Mouse (Mus musculus) liver, embryonic 15.5 days (tissue): ENCODE data around the gene Eif3b. TPM values are rescaled to one million over a fixed set of nuclear protein-coding genes. Genes with fewer than 3 reads are reported as not detected.

Source experiments
- ATAC-seq: fragments of 200-750 bp; cut with Nextera tagmentation; 2 replicates; pipeline ENCODE4 v1.8.0; 2017; ENCODE audit warnings: moderate number of reproducible peaks, mild to moderate bottlenecking, moderate library complexity; ENCODE audit not compliant: insufficient read depth
- H3K27ac ChIP-seq: fragments of 300-500 bp; sonication (generic); replicated peaks from 2 replicates; pipeline ENCODE4 v1.5.1; 2015; ENCODE audit warnings: mild to moderate bottlenecking, inconsistent platforms
- H3K27me3 ChIP-seq: fragments of 300-500 bp; sonication (generic); 2 replicates; pipeline ENCODE4 v1.6.1; 2015; ENCODE audit warnings: mild to moderate bottlenecking, inconsistent platforms
- H3K36me3 ChIP-seq: fragments of 300-500 bp; sonication (generic); replicated peaks from 2 replicates; pipeline ENCODE4 v1.6.1; 2015; ENCODE audit warnings: moderate library complexity, mild to moderate bottlenecking, inconsistent platforms
- H3K4me1 ChIP-seq: fragments of 300-500 bp; sonication (generic); replicated peaks from 2 replicates; pipeline ENCODE4 v1.6.1; 2015; ENCODE audit warnings: inconsistent platforms
- H3K4me2 ChIP-seq: fragments of 300-500 bp; sonication (generic); 2 replicates; pipeline ENCODE4 v1.6.1; 2015; ENCODE audit warnings: moderate library complexity, mild to moderate bottlenecking, inconsistent platforms
- H3K4me3 ChIP-seq: fragments of 300-500 bp; sonication (generic); replicated peaks from 2 replicates; pipeline ENCODE4 v1.5.1; 2015; ENCODE audit warnings: mild to moderate bottlenecking, inconsistent platforms
- H3K9ac ChIP-seq: fragments of 300-500 bp; sonication (generic); 2 replicates; pipeline ENCODE4 v1.6.1; 2015; ENCODE audit warnings: moderate library complexity, mild to moderate bottlenecking, inconsistent platforms
- H3K9me3 ChIP-seq: fragments of 300-500 bp; sonication (generic); replicated peaks from 2 replicates; pipeline ENCODE4 v1.6.1; 2016; ENCODE audit warnings: inconsistent platforms
- WGBS: fragments of 180-500 bp; shearing (Covaris S2); methylation state at CpG from one replicate; pipeline ENCODE4 v1.1.7; 2015; ENCODE audit warnings: mixed read lengths; ENCODE audit not compliant: insufficient replicate concordance; 5-methylcytosine and 5-hydroxymethylcytosine counted together
- polyA plus RNA-seq: library from polyadenylated mRNA; unstranded; fragments of >200 nt; fragmentation: Nextera tagmentation; extraction: Ambion mirVana; gene quantifications from 2 replicates; pipeline ENCODE4 v1.2.1, GENCODE M21; 2015

Gene Eif3b
- polyA plus RNA-seq, 1 experiment from 2014 or later: 76.2 TPM

DNA sequence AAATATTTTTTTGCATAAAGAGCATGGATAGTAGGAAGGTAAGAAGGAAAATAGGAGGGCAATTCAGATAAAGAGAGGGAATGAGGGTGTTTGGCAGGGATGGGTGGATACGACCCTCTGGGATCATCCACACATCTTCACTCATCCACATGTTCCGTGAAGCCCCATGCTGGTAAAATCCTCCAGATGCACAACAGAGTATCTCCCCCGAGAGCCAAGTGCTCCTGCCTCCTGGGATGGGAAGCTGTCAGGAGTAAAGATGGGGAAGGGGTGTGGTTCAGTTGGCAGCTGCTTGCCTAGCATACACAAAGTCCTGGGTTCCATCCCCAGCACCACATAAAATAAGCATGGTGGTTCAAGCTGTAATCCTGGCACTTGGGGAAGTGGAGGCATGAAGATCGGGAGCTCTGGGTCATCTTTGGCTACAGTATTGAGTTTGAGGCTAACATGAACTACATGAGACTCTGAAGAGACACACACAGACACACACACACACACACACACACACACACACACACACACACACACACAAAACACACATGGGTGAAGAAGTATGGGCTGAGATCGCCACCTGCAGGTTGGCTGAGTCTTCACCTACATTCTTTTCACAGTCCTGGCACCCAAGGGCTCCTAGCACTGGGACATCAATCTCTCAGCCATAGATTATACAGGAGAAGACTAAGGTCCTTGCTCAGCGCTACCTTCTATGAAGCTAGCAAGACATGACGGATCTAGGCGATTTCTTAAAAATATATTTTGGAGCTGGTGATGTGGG is 22.8 kb upstream of the Eif3b start:
- H3K4me3 ChIP-seq: no peak overlapping the region
- no peak overlapping the region for H3K9ac ChIP-seq
- H3K36me3 ChIP-seq: no peaks in the 10 kb centered on the region
- no peaks in the 10 kb centered on the region for H3K4me1 ChIP-seq
- H3K27ac ChIP-seq: no peak overlapping the region
- H3K4me2 ChIP-seq: no peak overlapping the region
- no peak for ATAC-seq
- 50% methylated on average over 8 of the region's 8 CpGs for WGBS
- no peaks in the 10 kb centered on the region for H3K9me3 ChIP-seq
- no peaks in the 10 kb centered on the region for H3K27me3 ChIP-seq

- 61% methylated on average over 4 of the region's 4 CpGs for WGBS
- H3K4me3 ChIP-seq: no peak overlapping the region
- no peak for ATAC-seq
Observed at GRCm38 (mm10) chr5:140402640-140403270, 16.4 kb upstream of the Eif3b start.

DNA sequence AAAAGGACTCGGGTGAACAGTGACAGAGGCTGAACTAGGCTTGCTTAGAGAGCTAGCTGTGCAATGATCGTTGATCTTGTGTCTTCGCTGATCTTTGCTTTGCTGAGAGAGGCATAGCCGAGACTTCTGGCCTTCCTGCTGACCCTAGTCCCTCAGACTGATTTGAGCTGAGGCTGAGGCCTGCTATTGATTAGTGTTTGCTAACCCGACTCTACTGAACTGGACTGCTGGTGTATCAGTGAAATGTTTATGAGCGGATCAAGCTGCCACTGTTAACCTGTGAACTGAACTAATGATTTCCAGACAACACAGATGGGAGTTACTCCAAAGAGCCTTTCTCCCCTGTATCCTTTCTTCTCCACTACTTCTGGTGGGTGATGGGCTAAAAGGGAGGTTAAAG is 14.0 kb upstream of the Eif3b start:
- no peaks in the 10 kb centered on the region; the same call in 1 of the 2 replicates for H3K4me1 ChIP-seq
- H3K36me3 ChIP-seq: no peaks in the 10 kb centered on the region
- H3K27ac ChIP-seq: no peak overlapping the region
- no peak for ATAC-seq
- H3K9ac ChIP-seq: no peak overlapping the region
- 68% methylated on average over 6 of the region's 6 CpGs for WGBS
- no peak overlapping the region for H3K4me2 ChIP-seq
- no peaks in the 10 kb centered on the region for H3K27me3 ChIP-seq
- no peaks in the 10 kb centered on the region for H3K9me3 ChIP-seq
- H3K4me3 ChIP-seq: no peak overlapping the region

More at GRCm38 (mm10) chr5:140402640-140403270, 16.4 kb upstream of the Eif3b start:
- Histone ChIP-seq H3K4me2 (no peak overlapping the region), H3K4me1 (no peaks in the 10 kb centered on the region; the same call in 1 of the 2 replicates), H3K27ac (no peak overlapping the region), H3K36me3 (no peaks in the 10 kb centered on the region), H3K9ac (no peak overlapping the region), H3K9me3 (no peaks in the 10 kb centered on the region), H3K27me3 (no peaks in the 10 kb centered on the region)

DNA sequence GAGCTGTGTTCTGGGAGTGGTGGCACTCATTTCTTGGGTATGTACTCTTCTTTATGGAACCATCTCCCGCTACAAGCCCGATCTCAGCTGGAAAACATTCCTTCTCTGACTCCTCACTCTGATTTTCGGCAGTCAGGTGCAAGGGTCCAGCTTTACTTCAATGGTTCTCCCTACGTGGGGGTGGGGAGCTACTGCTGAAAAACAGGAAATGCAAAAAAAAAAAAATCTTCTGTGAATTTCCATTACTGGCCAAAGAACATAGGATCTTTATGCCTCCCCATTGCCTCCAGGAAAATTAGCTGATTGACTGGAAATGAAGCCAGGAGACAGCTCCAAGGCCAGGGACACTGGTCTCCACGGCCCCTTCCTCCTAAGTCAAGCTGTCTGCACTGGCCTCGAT is 12.5 kb upstream of the Eif3b start:
- H3K9me3 ChIP-seq: no peaks in the 10 kb centered on the region
- no peaks in the 10 kb centered on the region; the same call in 1 of the 2 replicates for H3K4me1 ChIP-seq
- no peaks in the 10 kb centered on the region for H3K27me3 ChIP-seq
- H3K4me2 ChIP-seq: no peak overlapping the region
- H3K4me3 ChIP-seq: no peak overlapping the region
- H3K27ac ChIP-seq: no peak overlapping the region
- H3K9ac ChIP-seq: no peak overlapping the region
- no peaks in the 10 kb centered on the region for H3K36me3 ChIP-seq
- no peak for ATAC-seq
- WGBS: 39% methylated on average over 6 of the region's 6 CpGs

DNA sequence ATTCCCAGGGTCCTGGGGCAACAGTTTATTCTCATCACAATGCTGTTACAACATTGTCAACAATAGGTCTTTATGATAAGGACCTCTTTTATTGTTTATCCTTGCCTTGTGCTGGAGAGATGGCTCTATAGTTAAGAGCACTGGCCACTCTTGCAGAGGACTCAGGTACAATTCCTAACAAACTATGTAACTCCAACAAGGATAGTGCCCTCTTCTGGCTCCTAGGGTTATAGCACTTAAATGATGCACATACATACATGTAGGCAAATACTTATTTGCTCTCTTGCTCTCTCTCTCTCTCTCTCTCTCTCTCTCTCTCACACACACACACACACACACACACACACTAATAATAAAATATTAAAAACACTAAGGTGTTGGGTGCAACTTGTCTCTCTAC is 10.3 kb upstream of the Eif3b start:
- H3K36me3 ChIP-seq: no peaks in the 10 kb centered on the region
- no peak overlapping the region for H3K4me3 ChIP-seq
- ATAC-seq: no peak
- no peak overlapping the region for H3K9ac ChIP-seq
- no peak overlapping the region for H3K4me2 ChIP-seq
- H3K4me1 ChIP-seq: no peaks in the 10 kb centered on the region; the same call in 1 of the 2 replicates
- no peak overlapping the region for H3K27ac ChIP-seq
- H3K27me3 ChIP-seq: no peaks in the 10 kb centered on the region
- no peaks in the 10 kb centered on the region for H3K9me3 ChIP-seq

GRCm38 (mm10) chr5:140411339-140411738 is 7.8 kb upstream of the Eif3b start:
- Histone ChIP-seq H3K4me2 (no peak overlapping the region), H3K4me1 (peaks cover 2% of the 10 kb centered on the region; the same call in 1 of the 2 replicates), H3K27ac (no peak overlapping the region), H3K4me3 (no peak overlapping the region), H3K9me3 (no peaks in the 10 kb centered on the region), H3K27me3 (no peaks in the 10 kb centered on the region), H3K9ac (no peak overlapping the region), H3K36me3 (no peaks in the 10 kb centered on the region)
- 10% methylated on average over 8 of the region's 8 CpGs for WGBS
- ATAC-seq: peak; percentile 62; the same call in 1 of the 2 replicates

GRCm38 (mm10) chr5:140414647-140415046 is 4.5 kb upstream of the Eif3b start:
- Histone ChIP-seq H3K4me2 (no peak overlapping the region), H3K4me3 (no peak overlapping the region), H3K9ac (no peak overlapping the region), H3K27ac (no peak overlapping the region; the same call in 1 of the 2 replicates), H3K4me1 (peaks cover 13% of the 10 kb centered on the region), H3K9me3 (no peaks in the 10 kb centered on the region), H3K27me3 (no peaks in the 10 kb centered on the region), H3K36me3 (no peaks in the 10 kb centered on the region)
- WGBS: 56% methylated on average over 4 of the region's 4 CpGs
- ATAC-seq: no peak

- peak overlapping the region; percentile 98 for H3K4me3 ChIP-seq
- peak overlapping the region; percentile 89 for H3K4me2 ChIP-seq
- ATAC-seq: no peak
- peak overlapping the region; percentile 89 for H3K27ac ChIP-seq
- peak overlapping the region; percentile 78 for H3K9ac ChIP-seq
- H3K27me3 ChIP-seq: no peaks in the 10 kb centered on the region
- peaks cover 46% of the 10 kb centered on the region for H3K4me1 ChIP-seq
- WGBS: 1% methylated on average over 12 of the region's 12 CpGs
- H3K36me3 ChIP-seq: peaks cover 17% of the 10 kb centered on the region
- H3K9me3 ChIP-seq: no peaks in the 10 kb centered on the region
Observed at GRCm38 (mm10) chr5:140418106-140418488, 1.0 kb upstream of the Eif3b start.

DNA sequence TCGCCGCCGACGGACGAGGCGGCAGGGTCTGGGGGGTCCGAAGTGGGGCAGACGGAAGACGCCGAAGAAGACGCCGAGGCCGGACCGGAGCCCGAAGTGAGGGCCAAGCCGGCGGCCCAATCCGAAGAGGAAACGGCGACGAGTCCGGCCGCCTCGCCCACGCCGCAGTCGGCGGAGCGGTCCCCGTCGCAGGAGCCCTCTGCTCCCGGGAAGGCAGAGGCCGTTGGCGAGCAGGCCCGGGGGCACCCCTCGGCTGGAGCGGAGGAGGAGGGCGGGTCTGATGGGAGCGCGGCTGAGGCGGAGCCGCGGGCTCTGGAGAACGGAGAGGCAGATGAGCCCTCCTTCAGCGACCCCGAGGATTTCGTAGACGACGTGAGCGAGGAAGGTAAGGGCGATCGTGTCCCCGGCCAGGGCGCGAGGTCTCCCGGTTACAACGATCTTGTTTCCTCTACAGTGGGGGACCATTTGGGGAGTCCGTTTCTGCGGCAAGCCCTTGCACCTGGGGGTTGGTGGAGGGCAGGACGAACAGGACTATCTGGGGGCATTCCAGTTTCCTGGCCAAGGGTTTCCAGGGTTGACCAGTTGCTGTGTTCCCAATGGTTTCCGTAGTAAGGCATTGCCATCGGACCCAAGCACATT is 433 bp downstream of the Eif3b start:
- H3K9me3 ChIP-seq: no peaks in the 10 kb centered on the region
- peak overlapping the region; percentile 89 for H3K27ac ChIP-seq
- peak overlapping the region; percentile 98 for H3K4me3 ChIP-seq
- ATAC-seq: peak; percentile 71
- H3K4me1 ChIP-seq: peaks cover 48% of the 10 kb centered on the region
- H3K36me3 ChIP-seq: peaks cover 32% of the 10 kb centered on the region
- under 1% methylated on average over 62 of the region's 62 CpGs for WGBS
- peak overlapping the region; percentile 89 for H3K4me2 ChIP-seq
- peak overlapping the region; percentile 91 for H3K9ac ChIP-seq
- H3K27me3 ChIP-seq: no peaks in the 10 kb centered on the region

DNA sequence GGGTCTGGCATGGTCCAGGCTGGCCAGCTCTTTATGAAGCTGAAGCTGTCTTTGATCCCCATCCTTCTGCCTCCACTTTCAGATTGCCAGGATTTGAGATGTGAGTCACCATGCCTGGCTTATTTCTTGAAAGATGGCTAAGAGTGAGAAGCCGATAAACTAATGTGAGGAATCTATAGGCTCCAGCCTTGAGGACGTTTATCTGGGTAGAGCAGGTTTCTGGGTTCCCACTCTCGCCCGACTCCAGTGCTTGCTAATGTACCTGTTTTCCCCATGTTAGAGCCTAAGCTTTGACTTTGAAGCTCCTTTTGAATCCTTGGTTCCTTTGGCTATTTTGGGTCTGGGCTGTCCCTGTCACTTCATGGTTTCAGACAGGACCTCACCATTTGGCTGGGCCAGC is 1.5 kb downstream of the Eif3b start:
- H3K4me1 ChIP-seq: peaks cover 46% of the 10 kb centered on the region
- no peak for ATAC-seq
- H3K36me3 ChIP-seq: peaks cover 42% of the 10 kb centered on the region
- H3K9ac ChIP-seq: peak overlapping the region; percentile 91
- peak overlapping the region; percentile 98 for H3K4me3 ChIP-seq
- no peaks in the 10 kb centered on the region for H3K9me3 ChIP-seq
- peak overlapping the region; percentile 89 for H3K4me2 ChIP-seq
- 16% methylated on average over 4 of the region's 4 CpGs for WGBS
- H3K27ac ChIP-seq: peak overlapping the region; percentile 63; the same call in 1 of the 2 replicates
- H3K27me3 ChIP-seq: no peaks in the 10 kb centered on the region
